Mouse (Mus musculus): ENCODE measurements around the gene Serpina12. TPM values are rescaled to one million over a fixed set of nuclear protein-coding genes. Genes with fewer than 3 reads are reported as not detected.

The Serpina12 gene
- polyA plus RNA-seq, 1 experiment from 2014 or later = not detected

Other genes with a start within 250 kb of the Serpina12 start
- 6.7 and 8.0 TPM in 2 replicates for gene Serpina1b, start 214.1 kb downstream of the Serpina12 start, polyA plus RNA-seq (2015; fragmentation: Nextera tagmentation; extraction: Ambion mirVana)
- gene Serpina1a, start 180.9 kb downstream of the Serpina12 start, polyA plus RNA-seq (2015; fragmentation: Nextera tagmentation; extraction: Ambion mirVana) = 16.3 and 17.4 TPM in 2 replicates
- gene Serpina1c, start 139.6 kb downstream of the Serpina12 start, polyA plus RNA-seq (2015; fragmentation: Nextera tagmentation; extraction: Ambion mirVana) = 1.1 and 1.5 TPM in 2 replicates
- 1.3 and 1.5 TPM in 2 replicates for gene Serpina1e, start 85.5 kb downstream of the Serpina12 start, polyA plus RNA-seq (2015; fragmentation: Nextera tagmentation; extraction: Ambion mirVana)
- not detected in 2 replicates for gene Serpina11, start 54.5 kb downstream of the Serpina12 start, polyA plus RNA-seq (2015; fragmentation: Nextera tagmentation; extraction: Ambion mirVana)
- 0.06 TPM in 1 of 2 replicates, not detected in the other for gene Serpina9, start 30.7 kb downstream of the Serpina12 start, polyA plus RNA-seq (2015; fragmentation: Nextera tagmentation; extraction: Ambion mirVana)
- 0.07 TPM in 1 of 2 replicates, not detected in the other for gene Serpina5, start 56.7 kb upstream of the Serpina12 start, polyA plus RNA-seq (2015; fragmentation: Nextera tagmentation; extraction: Ambion mirVana)
- gene Serpina3a, start 68.3 kb upstream of the Serpina12 start, polyA plus RNA-seq (2015; fragmentation: Nextera tagmentation; extraction: Ambion mirVana) = not detected in 2 replicates
- gene Serpina3b, start 83.6 kb upstream of the Serpina12 start, polyA plus RNA-seq (2015; fragmentation: Nextera tagmentation; extraction: Ambion mirVana) = not detected in 2 replicates
- gene Serpina3c, start 109.4 kb upstream of the Serpina12 start, polyA plus RNA-seq (2015; fragmentation: Nextera tagmentation; extraction: Ambion mirVana) = not detected in 2 replicates
- 0.07 and 0.12 TPM in 2 replicates for gene Serpina3f, start 170.1 kb upstream of the Serpina12 start, polyA plus RNA-seq (2015; fragmentation: Nextera tagmentation; extraction: Ambion mirVana)
- 9.2 and 9.6 TPM in 2 replicates for gene Serpina3g, start 191.8 kb upstream of the Serpina12 start, polyA plus RNA-seq (2015; fragmentation: Nextera tagmentation; extraction: Ambion mirVana)
- 0.19 and 0.21 TPM in 2 replicates for gene Serpina3i, start 218.7 kb upstream of the Serpina12 start, polyA plus RNA-seq (2015; fragmentation: Nextera tagmentation; extraction: Ambion mirVana)

Data from kidney, embryonic 16.5 days (tissue).